Mouse (Mus musculus): ENCODE results near the gene Por.
A peak's percentile ranks its signal among the peaks of the same experiment; 100 is the strongest.

Gene Por

DNA sequence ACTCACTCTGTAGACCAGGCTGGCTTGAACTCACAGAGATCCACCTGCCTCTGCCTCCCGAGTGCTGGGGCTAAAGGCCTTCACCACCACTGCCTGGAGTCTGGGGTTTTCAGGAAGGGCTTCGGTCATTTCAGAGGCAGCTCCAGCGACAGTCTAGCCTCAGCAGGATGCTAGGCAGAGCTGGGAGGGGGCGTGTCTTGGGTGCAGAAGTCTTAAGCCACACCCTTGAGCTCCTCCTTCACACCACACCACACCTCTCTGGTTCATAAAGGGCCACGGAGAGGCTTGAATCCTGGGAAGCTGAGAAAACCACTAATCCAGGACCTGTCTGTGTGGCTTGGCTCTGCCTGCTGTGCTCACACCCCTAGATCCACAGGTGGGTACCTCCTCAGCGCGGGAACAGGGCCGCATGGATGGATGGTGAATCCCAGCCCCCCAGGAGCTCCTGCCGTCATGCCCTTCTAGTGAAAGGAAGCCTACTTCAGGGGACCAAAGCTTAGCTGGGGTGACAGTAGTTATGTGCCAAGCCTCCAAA is at the start of gene Por:
Por (plus strand) TSS at position 293 of the 535 bp plus-strand sequence.
- DNase-seq (ENCODE audit: low read depth in 1 of 2, low spot score in 2 of 2): no peak

DNA sequence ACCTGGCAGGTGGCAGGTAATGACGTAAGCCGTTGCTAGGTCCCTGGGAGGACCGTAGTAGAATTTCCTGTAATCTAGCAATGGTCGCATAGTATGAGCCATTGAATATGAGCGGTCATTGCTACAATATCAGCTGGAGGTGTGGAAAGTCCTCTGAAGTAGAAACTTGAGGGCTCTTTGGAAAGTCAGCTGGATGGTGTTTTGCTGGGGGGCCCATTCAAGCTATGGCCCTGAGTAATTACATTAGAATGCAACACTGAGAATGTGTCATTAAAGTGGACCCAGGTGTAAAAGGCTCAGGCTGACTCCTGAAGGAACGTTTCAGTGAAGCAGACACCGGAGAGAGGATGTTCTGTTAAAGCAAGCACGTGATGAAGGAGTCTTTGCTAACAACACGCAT is 49.3 kb upstream of the Por start:
- DNase-seq (ENCODE audit: low read depth in 1 of 2, low spot score in 2 of 2): no peak

DNA sequence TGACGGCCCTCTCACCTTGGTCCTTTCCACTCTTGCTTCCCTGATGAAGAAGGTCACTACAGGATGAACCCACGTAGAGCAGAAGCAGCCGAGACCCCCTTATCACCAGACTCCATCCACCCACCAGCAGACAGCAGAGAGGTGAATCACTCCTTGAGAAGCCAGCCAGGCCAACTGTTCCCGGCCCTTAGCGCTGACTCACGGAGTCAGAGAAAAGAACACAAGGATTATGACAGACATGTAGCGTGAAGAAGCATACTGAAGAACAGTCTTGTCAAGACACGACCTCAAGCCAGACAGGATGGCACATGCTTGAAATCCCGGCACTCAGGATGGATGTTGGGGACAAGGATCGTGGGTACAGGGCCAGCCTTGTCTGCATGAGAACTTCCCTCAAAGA is 48.1 kb upstream of the Por start:
- no peak for DNase-seq (ENCODE audit: low read depth in 1 of 2, low spot score in 2 of 2)

DNA sequence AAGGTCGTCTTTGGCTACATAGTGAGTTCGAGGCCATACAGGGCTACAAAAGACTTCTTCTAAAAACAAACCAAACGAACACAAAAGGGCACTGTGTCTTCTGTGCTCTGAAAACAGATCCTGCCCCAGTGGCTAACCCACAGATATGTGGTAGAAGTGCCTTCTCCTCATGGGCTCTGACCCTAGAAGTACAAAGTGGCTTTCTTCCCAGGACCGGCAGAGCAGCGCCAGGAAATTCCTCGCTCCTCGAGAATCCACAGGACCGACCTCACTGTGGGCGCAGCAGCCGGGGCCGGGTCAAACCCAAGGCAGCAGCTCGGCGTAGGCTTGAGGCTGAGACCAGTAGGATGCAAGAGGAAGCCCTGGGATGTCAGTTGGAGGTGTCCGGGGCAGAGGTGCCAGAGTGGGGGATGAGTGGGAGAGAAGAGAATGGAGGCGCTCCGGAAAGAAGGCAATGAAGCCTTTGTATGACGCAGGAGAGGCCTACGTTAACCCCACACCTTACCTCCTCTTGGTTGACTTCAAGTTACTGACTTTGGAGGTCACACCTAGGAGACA is 46.7 kb upstream of the Por start:
- DNase-seq (ENCODE audit: low read depth in 1 of 2, low spot score in 2 of 2): no peak

DNA sequence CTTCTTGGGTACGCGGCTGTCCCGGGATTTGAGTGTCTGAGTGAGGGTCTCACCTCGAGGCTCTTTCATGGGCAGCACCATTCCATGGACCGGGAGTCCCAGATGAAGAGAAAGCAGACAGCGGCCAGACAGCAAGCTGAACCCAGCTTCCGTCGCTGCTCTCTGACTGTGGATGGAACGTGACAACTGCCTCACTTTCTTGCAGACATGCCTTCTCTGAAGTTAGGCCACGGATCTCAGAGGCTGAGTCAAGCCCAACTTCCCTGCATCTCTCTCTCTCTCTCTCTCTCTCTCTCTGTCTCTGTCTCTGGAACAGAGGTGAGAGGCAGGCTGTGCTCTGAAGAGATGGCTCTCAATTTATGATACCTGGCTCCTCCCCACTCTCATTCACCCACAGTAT is 40.9 kb upstream of the Por start:
- no peak for DNase-seq (ENCODE audit: low read depth in 1 of 2, low spot score in 2 of 2)

DNA sequence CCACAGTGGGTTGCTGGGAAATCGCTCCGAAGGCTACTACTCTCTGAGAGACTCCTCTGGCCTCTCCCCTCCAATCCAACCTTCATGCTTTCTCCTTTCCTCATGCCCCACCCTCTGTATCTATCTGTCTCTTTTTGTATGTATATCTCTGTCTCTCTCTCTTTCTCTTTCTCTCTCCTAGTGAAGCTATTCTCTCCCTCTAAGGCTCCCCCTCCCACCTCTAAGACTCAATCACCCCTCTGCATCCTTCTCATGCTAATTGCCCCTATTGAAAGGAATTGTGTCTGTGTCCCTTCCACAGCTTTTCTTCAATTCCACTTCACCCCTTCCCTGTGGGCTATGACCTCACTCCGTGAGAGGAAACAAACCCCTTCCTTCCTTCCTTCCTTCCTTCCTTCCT is 40.4 kb upstream of the Por start:
- DNase-seq (ENCODE audit: low read depth in 1 of 2, low spot score in 2 of 2): no peak

DNA sequence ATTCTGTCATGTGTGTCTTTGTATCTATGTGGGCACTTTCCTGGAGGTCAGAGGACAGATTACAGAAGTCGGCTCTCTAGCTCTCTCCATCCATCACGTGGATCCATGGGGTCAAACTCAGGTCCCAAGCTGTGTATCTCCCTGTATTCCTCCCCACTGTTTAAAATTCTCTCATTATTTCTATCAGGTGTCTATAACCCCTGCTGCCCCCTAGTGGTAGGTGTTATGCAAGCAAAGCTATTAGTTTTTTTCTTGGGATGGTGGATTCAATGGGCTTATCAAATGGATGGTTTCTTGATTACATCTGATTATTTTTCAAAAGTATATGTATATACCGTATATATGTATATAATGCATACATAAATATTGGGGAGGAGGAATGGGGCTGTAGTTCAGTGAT is 39.2 kb upstream of the Por start:
- peak in 1 of 2 experiments; percentile 14 for DNase-seq (ENCODE audit: low read depth in 1 of 2, low spot score in 2 of 2)

DNA sequence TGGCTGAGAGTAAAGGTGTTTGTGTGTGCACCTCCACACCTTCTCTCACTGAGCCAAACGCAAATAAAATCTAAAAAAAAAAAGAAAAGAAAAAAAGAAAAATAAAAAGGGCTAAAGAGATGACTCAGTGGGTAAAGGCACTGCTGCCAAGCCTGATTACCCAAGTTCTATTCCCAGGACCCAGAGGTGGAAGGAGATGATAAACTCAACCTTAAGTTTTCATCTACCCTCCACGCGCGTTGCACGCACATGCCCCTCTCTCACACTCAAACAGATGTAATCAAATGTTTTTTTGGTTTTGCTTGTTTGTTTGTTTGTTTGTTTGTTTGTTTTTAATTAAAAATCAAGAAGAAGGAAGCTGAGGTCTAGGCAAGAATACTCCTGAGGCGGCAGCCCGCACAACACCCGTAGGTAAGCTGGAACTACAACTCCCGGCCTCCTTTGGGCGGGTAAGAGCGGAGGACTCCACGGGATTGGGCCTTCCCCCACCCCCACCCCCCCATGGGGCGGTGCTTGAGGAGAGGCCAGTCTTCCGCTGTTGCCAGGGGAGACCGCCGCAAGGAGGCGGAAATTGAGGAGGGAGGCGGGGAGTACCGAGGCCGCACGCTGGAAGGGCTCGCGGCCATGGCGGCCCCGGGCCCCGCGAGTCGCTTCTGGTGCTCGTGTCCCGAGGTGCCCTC is 37.6 kb upstream of the Por start, which contains the start of gene Rhbdd2:
Rhbdd2 (plus strand) TSS at position 502 of the 680 bp plus-strand sequence.
- peak; percentile 89 to 93 for DNase-seq (ENCODE audit: low read depth in 1 of 2, low spot score in 2 of 2)

DNA sequence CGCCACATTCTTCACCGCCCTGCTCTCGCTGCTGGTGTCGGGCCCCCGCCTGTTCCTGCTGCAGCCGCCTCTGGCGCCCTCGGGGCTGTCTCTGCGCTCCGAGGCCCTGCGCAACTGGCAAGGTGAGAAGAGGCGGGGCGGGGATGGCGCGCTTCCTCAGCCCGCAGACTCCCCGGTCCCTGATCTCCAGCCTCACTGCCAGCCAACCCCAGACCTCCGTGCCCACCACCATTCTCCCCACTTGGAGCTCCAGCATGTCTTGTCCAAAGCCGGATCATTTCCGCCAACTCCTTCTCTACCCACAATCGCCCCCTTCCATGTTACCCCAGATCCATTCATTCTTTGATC is 37.1 kb upstream of the Por start:
- DNase-seq (ENCODE audit: low read depth in 1 of 2, low spot score in 2 of 2): no peak

DNA sequence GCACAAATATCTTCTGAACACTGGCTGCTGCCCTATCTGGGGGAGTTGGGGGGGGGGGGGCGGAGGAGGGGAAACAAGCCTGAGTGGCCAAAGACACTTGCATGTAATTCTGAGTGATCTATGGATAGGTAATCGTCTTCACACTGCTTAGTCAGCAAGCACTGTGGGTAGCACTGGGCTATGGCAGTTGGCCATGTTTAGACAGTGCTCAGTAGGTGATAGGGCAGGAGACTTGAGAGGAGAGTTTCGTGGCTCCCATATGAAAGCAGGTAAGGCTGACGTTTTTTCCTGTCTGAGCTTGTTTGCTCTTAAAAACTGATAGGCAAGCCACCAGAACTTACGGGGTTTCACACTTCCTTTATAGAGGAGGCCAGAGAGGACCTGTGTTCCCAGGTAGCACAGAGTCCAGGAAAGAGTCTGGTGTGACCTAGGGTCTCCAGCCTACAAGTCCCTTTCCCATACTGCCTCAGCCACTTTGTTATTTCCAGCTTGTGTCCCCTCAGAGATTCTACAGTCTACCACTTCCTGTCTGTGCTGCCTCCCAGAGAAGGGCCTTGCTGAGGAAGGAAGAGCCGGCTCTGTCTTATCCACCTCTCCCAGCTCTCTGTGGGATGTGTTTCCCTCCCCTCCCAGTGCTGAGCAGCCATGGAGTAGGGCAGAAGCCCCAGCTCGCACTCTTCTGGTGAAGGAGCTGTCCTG is 29.9 kb upstream of the Por start:
- DNase-seq (ENCODE audit: low read depth in 1 of 2, low spot score in 2 of 2): no peak

DNA sequence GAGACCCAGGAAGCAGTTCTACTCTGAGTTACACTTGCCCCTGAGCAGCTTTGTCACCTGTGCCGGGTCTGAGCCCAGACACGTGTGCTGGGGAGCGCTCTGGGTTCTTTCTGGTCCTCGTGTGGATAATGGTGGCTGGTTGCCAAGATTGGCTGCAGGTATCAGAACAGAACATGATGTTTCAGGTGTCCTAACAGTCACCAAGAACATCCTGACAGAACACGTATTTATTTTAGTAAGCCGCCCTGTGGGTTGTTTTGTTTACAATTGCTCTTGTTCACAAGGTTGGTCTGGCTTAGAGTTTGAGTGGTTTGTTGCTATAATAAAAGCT is 29.4 kb upstream of the Por start:
- DNase-seq (ENCODE audit: low read depth in 1 of 2, low spot score in 2 of 2): no peak

DNA sequence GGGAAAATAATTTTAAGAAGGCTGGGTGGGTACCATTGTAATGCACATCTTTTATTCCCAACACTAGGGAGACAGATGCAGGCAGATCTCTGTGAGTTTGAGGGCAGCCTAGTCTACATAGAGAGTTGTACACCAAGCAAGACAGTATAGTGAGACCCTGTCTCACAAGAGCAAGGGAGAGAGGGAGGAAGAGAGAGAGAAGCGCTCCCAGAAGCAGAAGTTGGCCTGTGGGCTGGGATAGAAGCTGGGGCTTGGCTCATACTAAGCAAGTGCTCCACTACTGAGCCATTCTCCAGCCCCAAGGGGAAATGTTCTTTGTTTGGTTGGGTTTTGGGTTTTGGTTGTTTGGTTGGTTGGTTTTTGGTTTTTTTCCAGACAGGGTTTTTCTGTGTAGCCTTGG is 28.8 kb upstream of the Por start:
- DNase-seq (ENCODE audit: low read depth in 1 of 2, low spot score in 2 of 2): no peak

DNA sequence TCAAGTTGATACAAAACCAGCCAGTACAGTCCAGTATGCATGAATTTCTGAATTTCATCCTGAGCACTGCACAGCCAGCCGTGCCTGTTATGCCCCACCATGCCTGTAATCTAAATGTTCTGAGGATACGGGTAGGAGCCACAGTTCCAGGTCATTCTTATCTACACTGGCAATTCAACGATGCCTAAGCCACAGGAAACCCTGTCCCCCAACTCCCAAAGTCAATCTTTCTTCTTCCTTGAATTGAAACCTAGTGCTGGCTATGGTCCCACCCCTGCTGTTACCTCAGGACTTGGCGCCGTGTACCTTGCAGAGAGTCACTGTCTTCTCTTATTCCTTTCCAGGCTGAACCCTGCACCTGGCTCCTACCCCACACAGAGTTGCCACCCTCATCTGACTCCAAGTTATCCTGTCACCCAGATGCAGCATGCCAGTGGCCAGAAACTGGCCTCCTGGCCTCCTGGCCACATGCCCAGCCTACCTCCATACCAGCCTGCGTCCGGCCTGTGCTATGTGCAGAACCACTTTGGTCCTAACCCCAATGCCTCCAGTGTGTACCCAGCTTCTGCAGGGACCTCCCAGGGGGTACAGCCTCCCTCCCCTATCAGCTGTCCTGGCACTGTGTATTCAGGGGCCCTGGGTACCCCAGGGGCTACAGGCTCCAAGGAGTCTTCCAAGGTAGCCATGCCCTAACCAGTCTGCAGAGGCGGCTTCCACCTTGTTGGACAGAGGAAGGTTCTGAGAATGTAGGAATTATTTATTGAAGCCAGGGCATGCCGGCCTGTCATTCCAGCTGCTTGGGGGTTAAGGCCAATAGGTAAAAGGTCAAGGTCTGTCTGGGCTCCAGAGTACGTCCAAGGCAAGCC is 26.9 kb upstream of the Por start:
- DNase-seq (ENCODE audit: low read depth in 1 of 2, low spot score in 2 of 2): no peak

DNA sequence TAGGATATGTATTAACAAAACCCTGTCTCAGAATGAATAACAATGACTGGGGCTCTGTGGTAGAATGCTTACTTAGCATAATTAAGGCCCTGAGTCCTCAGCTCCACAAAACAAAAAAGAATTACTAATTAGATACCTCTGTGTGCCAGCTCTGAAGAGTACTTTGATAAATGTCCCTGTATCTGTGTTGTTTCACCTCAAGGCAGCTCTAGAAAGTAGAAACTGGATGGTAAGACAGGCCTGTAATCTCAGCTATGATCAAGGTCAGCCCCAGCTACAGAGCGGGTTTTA is 26.3 kb upstream of the Por start:
- no peak for DNase-seq (ENCODE audit: low read depth in 1 of 2, low spot score in 2 of 2)

DNA sequence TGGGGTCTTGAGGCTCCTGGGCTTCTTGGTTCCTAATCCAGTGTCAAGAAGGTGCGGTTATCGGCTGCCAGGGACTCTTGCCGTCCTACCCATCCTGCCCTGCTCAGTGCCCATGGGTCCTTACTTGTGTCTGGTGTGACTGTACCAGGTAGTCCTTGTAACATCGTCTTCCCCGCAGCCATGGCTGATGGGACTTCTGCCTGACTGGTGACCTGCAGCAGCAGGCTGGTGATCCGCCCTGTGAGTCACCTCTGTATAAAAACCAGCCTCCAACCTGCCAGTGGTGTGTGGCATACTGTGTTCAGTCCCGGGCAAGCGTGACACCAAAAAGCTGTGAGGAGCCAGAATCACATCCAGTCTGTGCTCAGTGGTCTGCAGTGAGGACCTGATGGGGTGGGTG is 26.0 kb upstream of the Por start:
- no peak for DNase-seq (ENCODE audit: low read depth in 1 of 2, low spot score in 2 of 2)

DNA sequence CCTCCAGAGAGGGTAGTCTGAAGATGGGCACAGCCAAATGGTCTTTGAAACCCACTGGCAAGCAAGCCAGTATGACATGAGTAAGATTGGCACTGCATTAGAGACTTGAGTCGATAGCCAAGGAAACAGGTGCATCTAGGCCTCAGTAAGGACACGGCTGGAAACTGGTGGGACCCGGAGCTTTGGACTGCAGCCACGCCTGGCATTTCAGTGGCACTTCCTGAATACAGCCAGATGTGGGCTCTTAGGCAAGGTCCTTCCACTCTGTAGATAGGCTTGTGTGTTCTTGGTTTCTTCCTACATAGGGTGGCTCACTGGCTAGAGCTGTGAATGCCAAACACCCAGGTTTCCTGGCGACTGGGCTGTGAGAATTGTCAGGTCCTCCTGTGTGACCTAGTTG is 24.5 kb upstream of the Por start:
- no peak for DNase-seq (ENCODE audit: low read depth in 1 of 2, low spot score in 2 of 2)

DNA sequence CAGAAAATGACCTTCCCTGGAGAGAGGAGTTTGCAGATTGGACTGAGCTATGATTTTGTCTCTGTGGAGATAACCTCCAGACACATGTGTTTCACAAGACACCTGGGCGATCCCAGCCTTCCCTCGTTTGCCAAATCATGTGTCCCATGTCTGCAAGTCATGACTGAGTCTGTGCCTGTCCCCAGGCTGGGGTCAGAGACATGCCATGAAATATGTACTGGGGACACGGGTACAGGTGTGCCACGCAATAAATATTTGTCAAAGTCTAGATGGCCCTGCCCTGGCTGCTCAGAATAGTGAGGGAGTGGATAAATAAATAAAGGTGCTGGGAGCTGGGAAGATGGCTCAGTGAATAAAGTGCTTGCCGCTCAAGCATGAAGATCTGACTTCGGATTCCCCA is 23.8 kb upstream of the Por start:
- DNase-seq (ENCODE audit: low read depth in 1 of 2, low spot score in 2 of 2): no peak

DNA sequence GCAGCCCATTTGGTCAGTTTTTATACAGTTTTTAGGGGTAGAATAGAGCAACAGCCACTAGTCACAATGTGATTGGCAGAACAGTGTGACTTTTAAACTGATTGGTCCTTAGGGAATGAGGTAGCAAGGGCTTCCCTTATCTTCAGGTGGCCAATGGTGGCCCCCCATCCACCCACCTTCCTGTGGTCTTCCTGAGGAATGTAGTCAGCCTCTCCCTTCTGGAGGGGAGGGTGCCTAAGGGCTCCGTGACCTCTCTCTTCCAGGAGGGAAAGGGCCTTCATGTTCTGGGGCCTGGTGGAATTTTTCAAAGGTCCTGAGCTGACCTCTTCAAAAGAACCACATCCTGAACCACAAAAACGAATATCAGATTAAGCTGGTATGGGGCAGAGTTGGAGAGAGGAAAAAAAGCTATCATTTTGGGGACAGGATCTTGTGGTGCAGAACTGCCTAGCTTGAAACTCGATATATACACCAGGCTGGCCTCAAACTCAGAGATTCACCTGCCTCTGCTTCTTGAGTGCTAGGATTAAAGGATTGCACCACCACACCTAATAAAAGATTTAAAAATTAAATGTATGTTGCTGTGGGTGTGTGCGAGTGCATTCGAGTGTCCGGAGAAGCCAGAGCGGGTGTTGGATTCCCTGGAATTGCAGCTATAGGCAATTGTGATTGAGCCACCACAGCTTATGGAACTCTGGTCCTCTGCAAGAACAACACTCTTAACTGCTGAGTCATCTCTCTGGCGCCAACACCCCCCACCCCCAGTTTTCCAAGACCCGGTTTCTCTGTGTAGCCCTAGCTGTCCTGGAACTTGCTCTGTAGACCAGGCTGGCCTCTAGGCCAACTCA is 21.1 kb upstream of the Por start:
- DNase-seq (ENCODE audit: low read depth in 1 of 2, low spot score in 2 of 2): no peak

DNA sequence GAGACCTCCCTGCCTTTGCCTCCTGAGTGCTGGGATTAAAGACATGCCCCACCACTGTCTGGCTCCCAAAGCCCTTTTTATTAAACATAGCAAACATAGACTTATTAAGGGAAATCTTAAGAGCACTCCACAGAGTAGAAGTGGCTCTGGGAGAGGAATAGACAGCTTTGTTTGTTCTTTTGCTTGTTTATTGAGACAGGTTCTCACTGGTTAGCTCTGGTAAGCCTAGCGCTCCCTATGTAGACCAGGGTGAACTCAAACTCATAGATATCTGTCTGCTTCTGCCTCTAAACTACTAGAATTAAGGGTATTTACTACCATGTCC is 20.6 kb upstream of the Por start:
- DNase-seq (ENCODE audit: low read depth in 1 of 2, low spot score in 2 of 2): no peak

DNA sequence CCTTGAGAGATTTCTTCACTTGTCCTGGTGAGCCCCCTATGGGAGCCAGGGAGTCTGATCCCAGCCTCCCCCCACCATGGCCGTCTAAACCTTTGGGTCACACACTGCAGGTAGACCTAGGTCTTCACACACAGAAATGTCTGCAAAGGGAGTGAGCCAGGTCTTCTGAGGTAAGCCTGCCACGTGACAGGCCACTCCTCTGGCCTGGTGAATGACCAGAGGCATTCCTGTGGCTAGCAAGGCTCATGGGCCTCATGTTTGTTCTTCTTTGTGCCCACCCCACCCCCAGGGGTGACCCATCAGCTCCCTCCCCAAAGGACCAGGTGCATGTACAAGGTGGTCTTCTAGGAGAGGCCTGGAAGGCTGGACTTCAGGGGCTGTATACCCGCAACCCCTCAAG is 18.3 kb upstream of the Por start:
- DNase-seq (ENCODE audit: low read depth in 1 of 2, low spot score in 2 of 2): no peak

DNA sequence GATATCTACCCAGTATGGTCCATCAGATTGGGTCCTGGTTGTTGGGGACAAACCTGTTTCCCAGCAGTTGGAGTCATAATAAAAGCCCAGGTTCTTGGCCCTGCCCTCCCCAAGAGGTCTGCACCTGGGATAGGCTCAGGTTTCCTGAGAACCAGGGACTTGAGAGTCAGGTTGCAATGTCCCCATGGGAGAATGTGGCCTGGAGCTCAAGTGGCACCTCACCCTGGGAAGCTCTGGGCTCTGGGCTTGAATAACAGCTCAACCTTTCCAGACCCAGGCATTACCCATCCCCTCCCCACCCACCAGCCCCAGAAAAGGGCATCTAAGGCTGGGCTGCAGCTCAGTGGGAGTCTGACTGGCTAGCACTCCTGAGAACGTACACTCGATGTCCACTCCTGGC is 16.6 kb upstream of the Por start:
- DNase-seq (ENCODE audit: low read depth in 1 of 2, low spot score in 2 of 2): no peak
